Mouse (Mus musculus): ENCODE results near the gene Lysmd2. TPM values are rescaled to one million over a fixed set of nuclear protein-coding genes. Genes with fewer than 3 reads are reported as not detected.

The Lysmd2 gene
- polyA plus RNA-seq, 1 experiment from 2014 or later = 34.7 TPM

DNA sequence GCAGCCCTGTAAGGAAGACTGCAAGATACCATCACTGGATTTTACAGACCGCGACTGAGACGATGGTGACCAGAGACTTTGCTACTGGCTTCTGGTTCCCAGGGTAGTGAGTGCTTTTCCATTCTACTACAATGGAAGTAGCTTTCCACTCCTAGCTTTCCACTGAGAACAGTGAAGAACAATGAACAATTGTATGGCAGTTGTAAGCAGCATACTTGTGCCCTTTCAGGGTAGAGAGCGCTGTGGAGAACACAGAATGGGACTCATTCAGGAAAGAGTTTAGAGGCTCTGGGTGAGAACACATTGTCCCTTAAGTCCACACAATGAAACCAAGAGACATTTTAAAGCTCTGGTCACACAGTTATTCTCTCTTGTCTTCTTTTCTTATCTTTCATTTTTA is 27.9 kb upstream of the Lysmd2 start:
- whole genome bisulfite sequencing = 77% methylated on average over 4 of the region's 4 CpGs
- no peak overlapping the region for H3K4me3 ChIP-seq (replicated peaks; ENCODE audit: low read depth, low read length)
- H3K36me3 ChIP-seq (ENCODE audit: insufficient read depth, low read length) = no peaks in the 10 kb centered on the region
- no peak overlapping the region for H3K27ac ChIP-seq
- H3K4me2 ChIP-seq (ENCODE audit: low read length) = no peak overlapping the region
- DNase-seq (ENCODE audit: low spot score) (no peak), ATAC-seq (replicated peaks; ENCODE audit: low FRiP score, low read depth) (no peak)
- no peaks in the 10 kb centered on the region for H3K4me1 ChIP-seq (replicated peaks; ENCODE audit: insufficient read depth, low read length)
- no peaks in the 10 kb centered on the region for H3K27me3 ChIP-seq (ENCODE audit: insufficient read depth, low read length)
- no peak for TF ChIP-seq CTCF (IDR thresholded peaks at IDR 0.05; ENCODE audit: low read depth)
- H3K9me3 ChIP-seq (replicated peaks; ENCODE audit: low read length) = no peaks in the 10 kb centered on the region
- H3K9ac ChIP-seq (ENCODE audit: low read depth, low read length) = no peak overlapping the region

DNA sequence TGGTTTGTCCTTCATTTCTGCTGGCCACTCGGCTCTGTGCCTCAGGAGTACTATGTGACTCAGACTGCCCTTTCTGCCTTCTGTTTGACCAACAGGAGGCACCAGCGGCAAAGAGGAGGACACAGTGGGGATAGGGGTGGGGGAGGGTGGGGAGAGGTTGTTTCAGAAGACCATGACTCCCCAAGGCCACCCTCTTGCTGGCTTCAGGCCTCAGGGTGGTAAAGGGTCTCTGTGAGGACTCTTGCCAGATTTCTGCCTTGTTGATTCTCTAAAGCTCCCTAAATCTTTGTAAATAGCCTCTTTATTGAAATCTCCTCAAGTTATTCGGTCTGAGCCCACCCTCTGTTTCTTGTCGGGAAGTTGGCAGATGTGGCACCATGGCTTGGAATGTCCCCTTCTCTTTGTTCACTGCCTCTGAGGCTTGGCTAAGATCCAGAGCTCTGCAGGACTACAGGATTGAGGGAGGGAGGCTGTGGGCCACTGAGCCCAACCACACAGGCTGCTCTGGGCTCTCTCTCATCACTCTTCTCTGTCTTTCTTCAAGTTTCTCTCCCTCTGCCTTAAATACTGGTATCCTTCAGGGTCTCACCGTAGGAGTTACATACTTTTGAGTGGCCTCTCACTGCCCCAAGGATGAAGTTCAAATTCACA is 26.2 kb upstream of the Lysmd2 start:
- H3K4me3 ChIP-seq (replicated peaks; ENCODE audit: low read depth, low read length) = no peak overlapping the region
- 0 out of 2 replicates have a peak, but pooled peaks have one; percentile 26 for TF ChIP-seq CTCF (IDR thresholded peaks at IDR 0.05; ENCODE audit: low read depth)
- H3K36me3 ChIP-seq (ENCODE audit: insufficient read depth, low read length) = no peaks in the 10 kb centered on the region
- H3K27ac ChIP-seq = no peak overlapping the region
- peak; percentile 54 for DNase-seq (ENCODE audit: low spot score)
- ATAC-seq (replicated peaks; ENCODE audit: low FRiP score, low read depth) = no peak; the same call in 1 of the 2 replicates
- no peaks in the 10 kb centered on the region for H3K27me3 ChIP-seq (ENCODE audit: insufficient read depth, low read length)
- 50% methylated on average over 5 of the region's 5 CpGs for WGBS
- H3K9me3 ChIP-seq (replicated peaks; ENCODE audit: low read length) = no peaks in the 10 kb centered on the region
- no peak overlapping the region for H3K9ac ChIP-seq (ENCODE audit: low read depth, low read length)
- H3K4me2 ChIP-seq (ENCODE audit: low read length) = no peak overlapping the region
- no peaks in the 10 kb centered on the region for H3K4me1 ChIP-seq (replicated peaks; ENCODE audit: insufficient read depth, low read length)

DNA sequence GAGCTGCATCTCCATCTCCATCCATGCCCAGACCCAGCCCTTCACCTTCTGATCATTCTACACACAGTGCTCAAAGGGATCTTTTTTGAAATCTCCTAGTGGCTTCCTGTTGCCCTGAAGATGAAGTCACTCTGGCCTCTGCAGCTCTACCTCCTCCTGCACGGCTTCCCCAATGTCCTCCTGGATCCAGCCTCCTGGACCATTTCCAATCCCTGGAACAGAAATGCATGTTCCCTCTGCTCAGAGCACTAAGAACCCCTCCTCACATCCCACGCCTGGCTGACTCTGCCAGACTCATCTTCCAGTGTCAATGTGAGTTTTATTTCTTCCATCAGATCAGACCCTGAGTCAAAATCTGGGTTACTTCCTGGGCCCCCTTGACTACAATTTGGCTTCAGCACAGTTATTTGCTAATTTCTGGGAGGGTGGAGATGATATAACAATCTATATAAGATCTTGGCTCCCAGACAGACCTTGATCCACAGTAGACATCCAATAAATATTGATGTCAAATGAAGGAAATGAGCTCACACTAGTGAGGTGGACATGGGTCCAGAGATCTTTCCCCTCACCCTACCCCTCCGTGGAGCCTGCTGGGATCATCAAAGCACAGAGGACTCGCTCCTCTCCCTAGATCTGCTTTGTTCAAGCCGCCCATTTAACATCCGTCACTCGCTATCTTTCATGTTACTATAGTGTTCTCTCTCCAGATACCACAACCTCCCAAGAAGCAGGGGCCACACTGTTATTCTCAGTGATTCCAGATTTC is 25.2 kb upstream of the Lysmd2 start:
- no peak overlapping the region for H3K4me3 ChIP-seq (replicated peaks; ENCODE audit: low read depth, low read length)
- 62% methylated on average over 7 of the region's 7 CpGs for WGBS
- H3K4me1 ChIP-seq (replicated peaks; ENCODE audit: insufficient read depth, low read length) = no peaks in the 10 kb centered on the region
- H3K9me3 ChIP-seq (replicated peaks; ENCODE audit: low read length) = no peaks in the 10 kb centered on the region
- DNase-seq (ENCODE audit: low spot score) (no peak), ATAC-seq (replicated peaks; ENCODE audit: low FRiP score, low read depth) (no peak)
- H3K27ac ChIP-seq = no peak overlapping the region
- H3K36me3 ChIP-seq (ENCODE audit: insufficient read depth, low read length) = no peaks in the 10 kb centered on the region
- H3K27me3 ChIP-seq (ENCODE audit: insufficient read depth, low read length) = no peaks in the 10 kb centered on the region
- no peak overlapping the region for H3K4me2 ChIP-seq (ENCODE audit: low read length)
- H3K9ac ChIP-seq (ENCODE audit: low read depth, low read length) = no peak overlapping the region
- no peak for TF ChIP-seq CTCF (IDR thresholded peaks at IDR 0.05; ENCODE audit: low read depth)

DNA sequence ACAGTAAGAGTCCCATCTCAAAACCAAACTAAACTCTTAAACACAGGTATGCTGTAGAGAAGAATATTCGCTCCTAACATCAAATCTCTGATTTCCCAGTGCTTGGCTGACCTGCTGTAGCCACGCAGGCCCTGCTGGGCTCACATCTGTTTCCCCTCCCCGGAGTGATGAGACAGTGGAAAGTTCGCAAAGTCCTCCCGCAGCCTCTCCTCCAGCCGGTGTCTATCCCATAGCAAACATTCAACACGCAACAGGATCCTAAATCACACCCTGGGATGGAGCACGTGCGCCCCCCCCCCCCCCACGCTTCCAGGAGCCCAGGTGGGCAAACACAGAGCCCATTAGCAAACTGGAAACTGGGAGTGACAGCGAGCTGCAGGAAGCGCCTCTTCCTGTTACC is 24.0 kb upstream of the Lysmd2 start:
- H3K36me3 ChIP-seq (ENCODE audit: insufficient read depth, low read length) = no peaks in the 10 kb centered on the region
- 0 out of 2 replicates have a peak overlapping the region, but pooled peaks have one; percentile 11 for H3K4me3 ChIP-seq (replicated peaks; ENCODE audit: low read depth, low read length)
- peak overlapping the region; percentile 41 for H3K4me2 ChIP-seq (ENCODE audit: low read length)
- no peak overlapping the region for H3K27ac ChIP-seq
- no peaks in the 10 kb centered on the region for H3K27me3 ChIP-seq (ENCODE audit: insufficient read depth, low read length)
- no peaks in the 10 kb centered on the region for H3K9me3 ChIP-seq (replicated peaks; ENCODE audit: low read length)
- no peak; the same call in 1 of the 2 replicates for ATAC-seq (replicated peaks; ENCODE audit: low FRiP score, low read depth)
- no peak for DNase-seq (ENCODE audit: low spot score)
- H3K9ac ChIP-seq (ENCODE audit: low read depth, low read length) = no peak overlapping the region
- 15% methylated on average over 12 of the region's 12 CpGs for WGBS
- no peak for TF ChIP-seq CTCF (IDR thresholded peaks at IDR 0.05; ENCODE audit: low read depth)
- no peaks in the 10 kb centered on the region for H3K4me1 ChIP-seq (replicated peaks; ENCODE audit: insufficient read depth, low read length)

DNA sequence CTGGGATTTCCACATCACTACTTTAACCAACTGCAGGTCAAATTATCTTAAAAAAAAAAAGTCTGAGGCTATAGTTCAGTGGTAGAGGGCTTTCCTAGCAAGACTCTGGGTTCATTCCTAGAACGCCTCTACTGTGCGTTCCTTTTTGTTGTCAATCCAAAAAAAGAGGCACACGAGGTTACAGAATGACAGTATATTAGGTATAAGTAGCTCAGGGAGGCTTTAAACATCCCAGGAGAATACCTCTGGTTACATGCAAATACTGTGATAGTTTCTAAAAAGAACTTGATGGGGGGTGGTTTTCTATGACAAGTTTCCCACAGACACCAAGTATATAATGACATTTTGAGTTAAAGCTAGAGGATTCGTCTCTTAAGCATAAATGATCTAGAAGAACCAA is 18.0 kb upstream of the Lysmd2 start:
- Histone ChIP-seq H3K27me3 (ENCODE audit: insufficient read depth, low read length) (no peaks in the 10 kb centered on the region), H3K9ac (ENCODE audit: low read depth, low read length) (no peak overlapping the region), H3K4me3 (replicated peaks; ENCODE audit: low read depth, low read length) (no peak overlapping the region), H3K4me2 (ENCODE audit: low read length) (no peak overlapping the region), H3K4me1 (replicated peaks; ENCODE audit: insufficient read depth, low read length) (0 out of 2 replicates have a peak, but pooled peaks cover 2% of the 10 kb centered on the region), H3K27ac (no peak overlapping the region), H3K36me3 (ENCODE audit: insufficient read depth, low read length) (no peaks in the 10 kb centered on the region), H3K9me3 (replicated peaks; ENCODE audit: low read length) (no peaks in the 10 kb centered on the region)
- DNase-seq (ENCODE audit: low spot score) (no peak), ATAC-seq (replicated peaks; ENCODE audit: low FRiP score, low read depth) (no peak)
- TF ChIP-seq CTCF (IDR thresholded peaks at IDR 0.05; ENCODE audit: low read depth) = no peak
- 86% methylated on average over 4 of the region's 4 CpGs for WGBS

DNA sequence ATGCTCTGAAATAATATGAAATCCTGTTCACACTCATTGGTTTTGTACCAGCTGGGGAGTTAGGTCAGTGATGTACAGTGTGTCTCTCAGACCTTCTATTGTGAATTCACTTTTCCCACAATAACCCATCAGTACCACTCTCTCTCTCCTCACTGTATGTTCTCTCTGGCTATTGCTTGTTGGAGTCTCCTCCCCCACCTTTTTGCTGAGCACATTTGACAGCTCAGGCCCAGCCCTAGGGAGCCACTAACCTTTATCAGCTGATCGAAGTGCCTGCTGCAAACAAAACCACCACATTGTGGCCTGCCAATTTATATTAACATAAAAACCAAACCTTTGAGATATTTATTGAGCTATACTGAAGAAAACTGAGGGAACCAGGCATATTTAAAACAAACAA is 16.0 kb upstream of the Lysmd2 start:
- no peak overlapping the region for H3K9ac ChIP-seq (ENCODE audit: low read depth, low read length)
- H3K27ac ChIP-seq = no peak overlapping the region
- no peaks in the 10 kb centered on the region for H3K36me3 ChIP-seq (ENCODE audit: insufficient read depth, low read length)
- H3K4me3 ChIP-seq (replicated peaks; ENCODE audit: low read depth, low read length) = no peak overlapping the region
- 71% methylated on average over 1 of the region's 1 CpGs for WGBS
- ATAC-seq (replicated peaks; ENCODE audit: low FRiP score, low read depth) = no peak
- no peaks in the 10 kb centered on the region for H3K9me3 ChIP-seq (replicated peaks; ENCODE audit: low read length)
- H3K4me1 ChIP-seq (replicated peaks; ENCODE audit: insufficient read depth, low read length) = 0 out of 2 replicates have a peak, but pooled peaks cover 2% of the 10 kb centered on the region
- TF ChIP-seq CTCF (IDR thresholded peaks at IDR 0.05; ENCODE audit: low read depth) = no peak
- no peak overlapping the region for H3K4me2 ChIP-seq (ENCODE audit: low read length)
- H3K27me3 ChIP-seq (ENCODE audit: insufficient read depth, low read length) = no peaks in the 10 kb centered on the region
- DNase-seq (ENCODE audit: low spot score) = no peak
